ENCODE assay signal across 8 mouse cellular contexts in the genomic region with DNA sequence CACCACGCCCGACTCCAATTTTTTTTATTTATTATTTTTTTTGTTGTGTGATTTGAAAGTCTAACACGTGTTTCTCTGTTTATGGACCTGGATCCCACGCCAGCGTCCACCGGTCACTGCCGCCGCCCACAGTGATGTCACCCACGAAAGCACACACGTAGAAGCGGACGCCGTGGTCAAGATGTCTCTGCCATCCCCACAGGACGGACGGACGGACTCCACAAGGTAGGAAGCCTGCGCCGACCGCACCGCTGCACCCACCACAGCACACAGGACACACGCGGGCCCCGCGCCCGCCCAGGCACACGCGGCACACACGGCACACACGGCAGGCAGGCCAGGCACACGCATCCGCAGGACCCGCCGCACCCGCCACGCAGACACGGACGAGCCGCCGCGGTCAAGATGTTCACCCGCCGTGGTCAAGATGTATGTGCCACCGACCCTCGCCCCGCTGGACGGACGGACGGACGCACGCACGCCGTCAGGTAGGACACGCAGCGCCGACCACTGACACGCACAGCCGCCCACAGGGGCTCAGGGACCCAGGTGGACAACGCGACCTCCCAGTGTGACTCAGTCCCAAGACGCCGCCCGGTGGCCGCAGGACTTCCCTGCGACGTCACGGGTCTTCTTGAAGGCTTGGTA. TPM values are rescaled to one million over a fixed set of nuclear protein-coding genes. Genes with fewer than 3 reads are reported as not detected.
DNase-seq lines count a peak whose midpoint lies in the region; ATAC-seq and TF ChIP-seq lines count a peak whose summit lies in the region.
"Not testable (repeated sequence)": the region's sequence is repeated elsewhere in the genome, so short reads cannot be mapped to it uniquely, and the experiment has no call there.

No protein-coding gene starts in this region.

- not testable (repeated sequence) for TF ChIP-seq POLR2A in cerebellum, adult 2 months (IDR thresholded peaks at IDR 0.05; ENCODE audit: borderline replicate concordance, insufficient read depth, low read length)

- peak; percentile 93 for DNase-seq in ES-CJ7 (ENCODE audit: low read depth, low spot score)
- DNase-seq in cerebellum, adult 2 months, result peak; percentile 69 to 72
- peak; percentile 28 for DNase-seq in forebrain, embryonic 14.5 days (ENCODE audit: low spot score)
- peak; percentile 39 to 71 for DNase-seq in heart, postnatal 14 days
- DNase-seq in kidney, postnatal 4 days, result peak; percentile 66 to 76
- peak; percentile 52 for DNase-seq in thymus, postnatal 25 days

- not testable (repeated sequence) for H3K9ac ChIP-seq in forebrain, embryonic 14.5 days (ENCODE audit: low read length); lung, embryonic 15.5 days; neural tube, embryonic 15.5 days (replicated peaks)

- H3K36me3 ChIP-seq in forebrain, embryonic 14.5 days (ENCODE audit: control insufficient read depth, insufficient read depth, low read length), result peaks cover 47% of the 10 kb centered on the region
- peaks cover 34% of the 10 kb centered on the region for H3K36me3 ChIP-seq in lung, embryonic 15.5 days
- H3K36me3 ChIP-seq in neural tube, embryonic 15.5 days, result peaks cover 31% of the 10 kb centered on the region

- ATAC-seq in forebrain, embryonic 14.5 days, result peak; percentile 27
- peak; percentile 91 for ATAC-seq in lung, embryonic 15.5 days (ENCODE audit: borderline replicate concordance, extremely low read depth, low FRiP score, low TSS enrichment)
- ATAC-seq in neural tube, embryonic 15.5 days (ENCODE audit: low FRiP score), result peak; percentile 85

- H3K27ac ChIP-seq in cerebellum, adult 2 months (ENCODE audit: insufficient read depth, low read length); forebrain, embryonic 14.5 days (ENCODE audit: low read depth, low read length); lung, embryonic 15.5 days; neural tube, embryonic 15.5 days (replicated peaks): not testable (repeated sequence)

- H3K27me3 ChIP-seq in cerebellum, adult 2 months (ENCODE audit: control insufficient read depth, insufficient read depth, low read length); forebrain, embryonic 14.5 days (replicated peaks; ENCODE audit: control insufficient read depth, insufficient read depth, low read length); lung, embryonic 15.5 days; neural tube, embryonic 15.5 days (replicated peaks): not testable (repeated sequence)

- intact Hi-C loops in heart, postnatal 14 days (cut with DNase I), result not testable (repeated sequence)

- H3K4me3 ChIP-seq in cerebellum, adult 2 months (replicated peaks; ENCODE audit: insufficient read depth, low read depth, low read length); forebrain, embryonic 14.5 days (ENCODE audit: low read depth, low read length); lung, embryonic 15.5 days; neural tube, embryonic 15.5 days (replicated peaks): not testable (repeated sequence)

- not testable (repeated sequence) for H3K4me2 ChIP-seq in forebrain, embryonic 14.5 days (ENCODE audit: low read length); lung, embryonic 15.5 days; neural tube, embryonic 15.5 days

- H3K9me3 ChIP-seq in forebrain, embryonic 14.5 days (replicated peaks; ENCODE audit: control insufficient read depth, low read length), result peaks cover 12% of the 10 kb centered on the region
- not testable (repeated sequence) for H3K9me3 ChIP-seq in lung, embryonic 15.5 days
- H3K9me3 ChIP-seq in neural tube, embryonic 15.5 days (replicated peaks), result peaks cover 22% of the 10 kb centered on the region

- not testable (repeated sequence) for TF ChIP-seq CTCF in cerebellum, adult 2 months (IDR thresholded peaks at IDR 0.05; ENCODE audit: borderline replicate concordance, insufficient read depth, low read depth, low read length)

- whole genome bisulfite sequencing in cerebellum, adult 2 months, result 88% methylated on average over 66 of the region's 66 CpGs
- WGBS in forebrain, embryonic 14.5 days, result 87% methylated on average over 66 of the region's 66 CpGs
- WGBS in lung, embryonic 15.5 days, result 86% methylated on average over 66 of the region's 66 CpGs
- 85% methylated on average over 66 of the region's 66 CpGs for WGBS in neural tube, embryonic 15.5 days

- not testable (repeated sequence) for H3K4me1 ChIP-seq in cerebellum, adult 2 months (ENCODE audit: control insufficient read depth, insufficient read depth, low read length); forebrain, embryonic 14.5 days (ENCODE audit: control insufficient read depth, insufficient read depth, low read length); lung, embryonic 15.5 days; neural tube, embryonic 15.5 days

RNA-seq across cellular contexts. Expression of a gene that starts 9.2 kb away (rescaled TPM):
- 648 and 794 TPM in 2 replicates for polyA plus RNA-seq in cerebellum, adult 2 months (2012; rRNA removed)
- polyA plus RNA-seq in forebrain, embryonic 14.5 days (2014; fragmentation: Nextera tagmentation; extraction: Ambion mirVana), result 77.4 and 108 TPM in 2 replicates
- 10 to 100 TPM; 38.7 to 77.5 TPM for total RNA-seq in heart, postnatal 14 days (2021)
- 199 and 218 TPM in 2 replicates for polyA plus RNA-seq in lung, embryonic 15.5 days (2015; fragmentation: Nextera tagmentation; extraction: Ambion mirVana)
- 134 and 143 TPM in 2 replicates for polyA plus RNA-seq in neural tube, embryonic 15.5 days (2015; fragmentation: Nextera tagmentation; extraction: Ambion mirVana)

Comparison
In these comparisons a context has a peak if more than half of its experiments do, and no peak if none do; other contexts are left out.
1. DNase-seq: peak in every context shown above with its lines; median percentile 93 in ES-CJ7; 71 in kidney, postnatal 4 days; 70 in cerebellum, adult 2 months; 55 in heart, postnatal 14 days; 52 in thymus, postnatal 25 days; 28 in forebrain, embryonic 14.5 days.
2. ATAC-seq: peak in every context shown above with its lines; median percentile 91 in lung, embryonic 15.5 days; 85 in neural tube, embryonic 15.5 days; 27 in forebrain, embryonic 14.5 days.